Mouse (Mus musculus): ENCODE results near the gene Uqcc3.

- TF ChIP-seq POLR2A (IDR thresholded peaks at IDR 0.05; ENCODE audit: control insufficient read depth, low read depth, low read length), result no peak
- no peak for TF ChIP-seq CTCF (IDR thresholded peaks at IDR 0.05; ENCODE audit: control insufficient read depth, insufficient read depth, insufficient replicate concordance, low read depth, low read length)
These were observed 47.3 kb upstream of the Uqcc3 start for GRCm38 (mm10) chr19:8927891-8928525.
